Mouse (Mus musculus) adrenal gland, postnatal 10 days (tissue): ENCODE measurements around the gene Myo16. TPM values are rescaled to one million over a fixed set of nuclear protein-coding genes. Genes with fewer than 3 reads are reported as not detected.

Experiments used
- DNase-seq: peaks from one replicate; pipeline ENCODE4 v3.0.0; 2021; ENCODE audit warnings: mixed read lengths
- total RNA-seq, 2 experiments: library from RNA; stranded (reverse); gene quantifications; 2 replicates each; pipeline ENCODE4 v1.2.3; 2021

Myo16 gene
- total RNA-seq, 2 experiments from 2014 or later = 0.18 to 0.91 TPM

GRCm38 (mm10) chr8:10415288-10415687, 261.6 kb downstream of the Myo16 start:
- DNase-seq = no peak

DNA sequence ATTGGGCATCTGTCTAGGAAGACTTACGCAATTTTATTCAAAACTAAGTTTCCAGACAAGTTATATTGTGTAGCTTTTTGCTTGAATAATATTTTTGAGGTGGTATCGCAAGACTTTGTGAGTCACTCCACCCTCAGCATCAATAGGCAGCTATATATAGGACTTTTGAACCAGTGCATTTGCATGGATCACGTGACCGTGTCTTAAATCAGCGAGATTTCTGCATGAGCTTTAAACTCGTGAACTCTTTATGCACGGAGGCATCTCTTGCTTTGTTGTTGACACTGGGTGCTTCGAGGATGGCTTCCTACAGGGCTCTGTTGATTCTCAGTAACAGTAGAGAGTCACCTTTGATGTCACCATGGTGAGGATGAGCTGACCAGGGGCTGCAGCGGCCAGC, 262.2 kb downstream of the Myo16 start:
- DNase-seq = no peak

DNA sequence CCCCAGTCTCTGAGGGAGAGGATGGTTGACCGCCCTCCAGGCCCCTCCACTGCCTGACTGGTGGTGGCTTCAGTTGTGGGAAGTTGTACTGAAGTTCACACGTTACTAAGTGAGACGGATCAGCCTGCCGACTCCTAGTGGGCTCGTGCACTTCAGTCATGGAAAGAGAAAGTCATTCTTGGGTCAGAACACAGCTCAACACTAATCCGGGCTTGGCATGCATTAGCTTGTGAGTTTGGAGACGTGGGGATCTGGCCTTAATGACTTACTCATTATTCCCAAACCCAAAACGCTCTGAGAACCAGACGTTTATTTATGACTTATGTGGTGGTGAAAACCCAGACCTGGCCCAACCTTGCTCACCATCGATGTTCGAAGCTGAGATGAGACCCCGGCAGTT, 263.1 kb downstream of the Myo16 start:
- DNase-seq = no peak

- DNase-seq = no peak
These were observed 263.6 kb downstream of the Myo16 start for GRCm38 (mm10) chr8:10417281-10417680.

- DNase-seq = no peak
These were observed 264.3 kb downstream of the Myo16 start for GRCm38 (mm10) chr8:10418013-10418412.

DNA sequence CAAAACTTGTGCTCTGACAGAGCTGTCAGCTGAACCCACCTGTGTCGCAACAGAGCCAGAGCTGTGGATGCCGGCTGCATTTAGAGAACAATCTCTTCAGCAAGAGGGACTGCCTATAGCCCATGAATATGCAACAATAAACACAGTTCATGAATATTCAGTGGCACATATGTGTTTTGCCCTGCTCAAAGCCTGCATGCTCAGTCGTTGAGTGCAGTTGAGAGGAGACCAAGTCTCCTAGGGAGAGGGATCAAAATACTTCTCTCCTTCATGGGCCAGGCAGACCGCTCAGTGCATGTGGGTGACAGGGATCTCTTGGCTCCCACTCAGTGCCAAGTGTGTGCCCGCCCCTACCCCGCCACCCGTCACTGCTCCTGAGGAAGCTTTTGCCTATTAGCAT, 265.3 kb downstream of the Myo16 start:
- DNase-seq = no peak

DNA sequence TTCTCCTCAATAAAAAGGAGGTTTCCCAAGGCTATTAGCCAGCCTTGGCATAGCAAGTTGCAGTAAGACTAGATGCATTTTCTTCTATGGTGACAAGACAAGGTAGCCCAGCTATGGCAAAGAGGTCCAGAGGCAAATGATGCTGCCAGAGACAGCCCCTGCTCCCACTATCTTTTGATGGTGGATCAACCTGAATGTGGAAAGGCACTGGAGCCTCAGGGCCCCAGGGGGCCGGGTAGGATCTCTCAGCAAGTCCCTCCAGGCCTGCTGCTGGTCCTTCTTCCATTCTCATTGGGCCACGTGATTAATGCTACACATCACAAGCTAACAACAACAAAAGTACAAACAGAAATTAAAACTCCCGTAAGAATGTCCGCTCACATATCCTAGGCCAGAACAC, 266.0 kb downstream of the Myo16 start:
- no peak for DNase-seq

DNA sequence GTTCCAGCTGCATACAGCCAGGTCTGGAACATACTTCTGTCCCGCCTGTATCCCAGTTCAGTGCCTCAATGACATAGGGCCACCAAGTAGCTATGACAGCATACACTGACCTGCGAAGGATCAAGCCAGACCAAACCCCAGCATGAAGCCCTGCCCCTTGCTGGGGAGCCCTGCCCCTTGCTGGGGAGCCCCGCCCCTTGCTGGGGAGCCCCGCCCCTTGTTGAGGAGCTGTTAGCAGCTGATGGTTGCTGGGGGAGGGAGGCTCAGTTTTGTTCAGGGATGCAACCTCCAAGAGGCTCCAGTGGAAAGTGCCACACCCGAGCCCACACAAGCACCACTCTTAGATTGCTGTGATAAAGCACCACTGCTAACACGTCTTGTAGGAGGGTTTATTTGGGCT, 266.8 kb downstream of the Myo16 start:
- DNase-seq = no peak

GRCm38 (mm10) chr8:10421516-10422090, 267.9 kb downstream of the Myo16 start:
- DNase-seq = no peak

- no peak for DNase-seq
These were observed 281.8 kb downstream of the Myo16 start for GRCm38 (mm10) chr8:10435492-10435891.

DNA sequence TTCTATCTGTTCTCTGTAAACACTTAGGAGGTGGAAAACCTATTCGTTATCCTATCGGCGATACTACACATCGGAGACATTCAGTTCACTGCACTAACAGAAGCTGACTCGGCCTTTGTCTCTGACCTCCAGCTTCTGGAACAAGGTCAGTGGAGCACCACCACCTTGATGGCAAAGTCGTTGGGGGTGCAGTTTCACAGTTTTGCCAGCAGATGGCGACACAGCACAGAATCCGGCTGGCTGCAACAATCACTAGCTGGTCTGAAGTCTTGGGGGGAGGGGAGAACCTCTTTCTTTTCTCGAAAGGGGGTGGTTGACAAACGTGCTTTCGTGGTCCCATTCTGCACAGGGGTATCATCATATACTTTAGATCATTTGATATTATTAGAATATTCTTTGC, 285.1 kb downstream of the Myo16 start:
- DNase-seq = peak; percentile 82

DNA sequence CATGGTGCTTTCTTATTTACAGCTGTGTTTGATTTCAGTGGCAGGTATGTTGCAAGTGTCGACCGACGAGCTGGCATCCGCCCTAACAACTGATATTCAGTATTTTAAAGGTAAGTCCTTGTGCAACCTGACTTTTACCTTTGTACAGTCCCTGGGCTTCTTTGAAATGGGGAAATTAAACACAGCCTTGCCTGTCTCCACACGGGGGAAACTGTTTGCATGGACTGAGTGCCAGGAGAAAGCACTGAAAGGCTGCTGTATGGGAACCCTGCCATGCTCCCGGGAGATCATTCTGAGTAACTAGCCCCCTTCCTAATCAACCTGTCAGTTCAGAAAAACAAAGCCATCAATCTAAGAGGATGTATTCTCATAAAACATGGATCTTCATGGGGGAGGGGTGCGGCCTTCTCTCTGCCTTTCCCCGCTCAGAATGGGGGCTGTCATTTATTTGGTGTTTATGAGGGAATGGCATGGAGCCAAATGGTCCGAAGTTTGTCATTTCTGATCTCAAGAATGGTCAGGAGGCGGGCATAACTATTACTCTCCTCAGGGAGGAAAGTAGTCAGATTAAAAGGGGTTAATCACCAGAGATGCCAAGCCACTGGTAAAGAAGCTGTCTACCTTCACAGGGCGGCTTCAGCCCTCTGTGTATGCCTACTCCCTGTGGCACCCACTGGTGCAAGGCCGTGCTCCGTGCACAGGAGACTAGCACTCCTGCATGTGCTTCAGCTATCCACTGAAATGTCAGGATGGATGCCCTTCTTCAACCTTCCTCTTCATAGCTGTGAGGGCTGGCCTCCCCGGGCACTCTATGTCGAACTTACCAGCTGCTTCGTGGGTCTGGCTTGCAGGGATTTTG, 286.1 kb downstream of the Myo16 start:
- peak; percentile 14 for DNase-seq

DNA sequence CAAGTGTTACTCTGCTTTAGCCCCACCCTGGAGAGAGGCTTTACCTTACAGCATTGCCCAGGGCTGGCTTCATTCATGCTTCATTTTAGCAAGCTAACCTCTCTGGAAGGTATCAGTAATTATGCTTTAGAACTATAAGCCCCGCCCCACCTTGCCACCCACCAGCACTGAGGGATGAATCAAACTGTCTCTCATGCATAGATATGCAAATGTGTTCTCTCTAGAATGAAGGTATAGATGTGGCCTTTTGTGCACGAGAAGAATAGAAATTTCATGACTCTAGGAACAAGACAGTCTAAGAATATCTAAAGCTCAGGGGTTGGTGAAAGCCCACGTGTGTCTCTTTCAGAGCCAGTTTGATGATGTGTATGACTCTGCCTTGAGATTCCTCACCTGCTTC, 288.9 kb downstream of the Myo16 start:
- no peak for DNase-seq

DNA sequence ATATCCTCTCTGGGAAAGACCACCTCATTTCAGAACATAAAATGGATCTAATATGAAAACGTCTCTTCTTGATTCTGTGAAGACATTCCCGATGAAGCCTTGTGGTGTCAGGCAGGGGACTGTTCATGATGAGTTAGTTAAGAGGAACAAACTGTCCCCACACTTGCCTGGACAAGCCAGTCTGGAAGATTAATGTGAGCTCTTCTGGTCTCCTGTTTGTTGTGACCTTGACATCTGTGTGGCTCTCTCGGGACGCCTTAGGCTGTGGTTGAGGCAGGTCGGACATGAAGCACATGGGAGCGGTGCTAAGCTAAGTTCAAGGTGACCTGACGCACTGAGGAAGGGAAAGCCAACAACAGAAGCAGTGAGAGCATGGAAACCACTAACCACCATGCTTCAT, 291.3 kb downstream of the Myo16 start:
- peak; percentile 13 for DNase-seq

DNA sequence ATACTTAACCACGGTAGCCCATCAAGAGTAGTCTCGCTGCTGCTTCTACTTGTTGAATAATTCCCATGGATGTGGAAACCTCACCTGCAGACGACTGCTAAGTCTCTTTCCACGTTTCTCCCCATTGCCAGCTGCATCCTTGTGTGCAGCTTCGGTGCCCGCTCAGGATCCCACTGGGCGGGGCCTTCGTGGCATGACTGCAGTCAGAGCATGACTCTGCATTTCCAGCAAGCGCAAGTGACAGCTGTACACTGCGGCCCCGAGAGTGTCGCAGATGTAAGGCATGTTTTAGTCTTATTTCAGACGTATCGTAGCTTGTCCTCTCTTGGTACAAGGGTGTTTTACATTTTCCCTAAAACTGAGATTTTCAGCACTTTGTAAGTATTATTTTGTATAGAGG, 294.8 kb downstream of the Myo16 start:
- DNase-seq = no peak

DNA sequence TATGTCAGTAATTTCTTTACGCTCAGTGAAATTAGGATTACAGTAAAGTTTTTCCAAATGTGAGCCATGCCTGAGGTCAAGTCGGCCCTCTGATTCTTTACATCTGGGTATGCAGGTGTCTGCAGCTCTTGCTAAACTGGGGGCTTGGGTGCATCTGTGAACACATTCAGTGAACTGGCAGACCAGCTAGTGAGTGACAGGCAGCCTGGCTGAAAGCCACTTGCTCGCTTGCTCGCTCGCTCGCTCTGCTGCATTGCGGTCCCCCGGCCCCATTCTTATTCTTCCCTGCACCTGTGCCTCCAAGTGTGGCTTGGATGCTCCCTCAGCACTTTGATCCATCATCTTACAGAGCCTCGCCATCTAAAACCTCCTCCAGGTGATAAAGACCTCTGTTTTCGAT, 299.3 kb downstream of the Myo16 start:
- DNase-seq = no peak

DNA sequence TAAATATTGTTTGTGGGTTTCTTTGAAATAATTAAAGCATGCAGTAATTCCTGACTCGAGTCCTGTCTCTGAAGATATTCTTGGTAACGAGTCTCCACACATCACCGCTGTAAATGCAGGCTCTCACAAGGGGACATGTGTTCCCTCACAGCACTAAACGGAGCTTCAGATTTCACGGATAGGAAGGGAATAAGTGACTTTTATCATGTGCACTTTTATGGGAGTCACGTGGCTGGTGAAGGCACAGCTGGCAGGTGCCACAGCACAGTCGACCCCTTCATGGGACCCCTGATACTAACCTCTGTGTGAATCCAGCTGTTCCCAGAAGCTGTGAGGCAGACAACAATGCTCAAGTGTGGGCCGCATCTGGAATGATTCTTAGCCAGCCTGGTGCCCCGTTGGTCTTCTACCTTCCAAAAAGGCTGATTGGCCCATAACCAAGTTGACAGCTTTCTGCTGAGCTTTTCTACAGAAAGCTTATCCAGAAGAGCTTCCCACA, 304.5 kb downstream of the Myo16 start:
- DNase-seq = no peak

GRCm38 (mm10) chr8:10462271-10462670, 308.6 kb downstream of the Myo16 start:
- no peak for DNase-seq

DNA sequence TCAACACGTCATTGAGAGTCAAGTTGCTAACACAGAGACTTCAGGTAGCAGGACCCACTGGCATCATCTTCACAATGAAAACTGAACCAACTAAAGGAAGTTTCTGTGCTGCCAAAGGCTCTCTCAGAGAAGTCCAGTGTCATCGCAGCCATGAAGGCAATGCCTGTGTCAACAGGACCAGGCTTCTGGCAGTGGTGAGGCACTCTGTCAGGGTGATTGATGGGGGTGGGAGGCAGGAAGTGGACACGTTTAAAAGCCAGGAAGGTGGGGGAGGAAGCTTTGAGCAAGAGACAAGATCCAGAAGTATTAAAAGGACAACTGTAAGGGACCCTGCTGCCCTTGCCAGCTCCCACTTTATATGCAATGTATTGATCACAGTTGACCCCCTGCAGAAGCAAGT, 314.8 kb downstream of the Myo16 start:
- no peak for DNase-seq

- DNase-seq = no peak
These were observed 315.9 kb downstream of the Myo16 start for GRCm38 (mm10) chr8:10469658-10470057.

DNA sequence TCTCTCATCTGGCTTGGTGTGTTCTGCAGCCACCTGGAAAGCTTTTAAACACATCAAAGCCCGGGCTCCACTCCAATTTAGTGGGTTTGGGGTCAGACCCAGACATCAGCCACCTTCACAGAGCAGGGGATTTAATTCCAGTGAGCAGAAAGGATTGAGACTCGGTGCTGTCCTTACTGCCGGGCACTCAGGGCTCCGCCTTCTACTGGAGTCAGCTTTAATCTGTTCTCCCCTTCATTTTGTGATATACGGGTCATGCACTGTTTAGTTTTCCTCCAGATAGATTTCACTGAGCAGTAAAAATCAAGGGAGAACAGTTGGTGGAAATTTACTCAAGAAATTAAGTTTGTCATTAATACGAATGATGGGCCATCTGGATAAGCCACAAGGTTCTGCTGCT, 316.6 kb downstream of the Myo16 start:
- DNase-seq = no peak

DNA sequence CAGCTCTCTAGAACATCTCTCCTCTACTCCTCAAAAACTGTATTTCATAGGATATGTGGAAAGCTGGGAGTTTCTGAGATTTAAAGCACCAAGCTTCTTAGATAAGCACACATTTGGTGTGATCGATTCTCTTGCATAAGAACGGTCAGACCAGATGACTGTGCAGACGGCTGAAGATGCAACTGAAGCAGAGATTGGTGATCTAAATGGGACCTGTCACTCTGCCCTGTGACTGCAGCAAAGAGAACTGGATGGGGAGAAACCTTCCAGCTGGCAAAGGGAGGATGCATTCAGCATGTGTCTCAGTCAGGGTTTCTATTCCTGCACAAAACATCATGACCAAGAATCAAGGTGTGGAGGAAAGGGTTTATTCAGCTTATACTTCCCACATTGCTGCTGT, 318.7 kb downstream of the Myo16 start:
- no peak for DNase-seq

- DNase-seq = no peak
These were observed 320.7 kb downstream of the Myo16 start for GRCm38 (mm10) chr8:10474446-10474845.

GRCm38 (mm10) chr8:10479059-10479458, 325.3 kb downstream of the Myo16 start:
- no peak for DNase-seq
